Comparison of ENCODE assay signal across 10 mouse cellular contexts in the genomic region with DNA sequence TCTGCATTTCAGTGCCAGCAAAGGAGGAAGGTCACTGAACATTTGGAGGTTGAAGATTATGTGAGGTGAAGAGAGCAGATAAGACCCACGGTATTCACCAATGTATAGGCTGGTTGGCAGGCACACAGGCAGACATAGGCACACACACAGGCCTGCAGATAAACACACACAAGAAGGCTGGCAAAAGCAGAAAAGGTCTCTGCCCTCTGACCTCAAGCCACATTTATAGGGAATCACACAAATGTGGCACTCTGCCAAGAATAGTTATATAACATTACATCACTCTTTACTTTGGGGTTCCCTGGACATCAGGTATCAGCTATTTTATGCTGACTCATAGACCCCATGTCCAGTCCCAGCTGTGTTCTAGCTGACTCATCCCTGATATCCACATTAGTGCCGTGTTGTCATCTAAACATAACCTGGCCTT.
DNase-seq lines count a peak whose midpoint lies in the region; ATAC-seq and TF ChIP-seq lines count a peak whose summit lies in the region.
"Had no signal": no experiment of that assay in that cellular context is flagged by ENCODE, and none has a peak within 500 bp of the region (broad histone marks: within the 10 kb centered on the region; RNA-seq: fewer than 3 reads in every experiment).

No protein-coding gene starts in this region.

- no peak overlapping the region for H3K9ac ChIP-seq in lung, embryonic 14.5 days
- no peak overlapping the region for H3K9ac ChIP-seq in intestine, embryonic 15.5 days
- H3K9ac ChIP-seq in hindbrain, embryonic 14.5 days = no peak overlapping the region
- H3K9ac ChIP-seq in forebrain, embryonic 14.5 days (ENCODE audit: low read length) = no peak overlapping the region
- H3K9ac ChIP-seq: embryonic facial prominence, embryonic 15.5 days had no signal

- H3K4me3 ChIP-seq in lung, embryonic 14.5 days (ENCODE audit: low read depth, low read length) = no peak overlapping the region
- no peak overlapping the region for H3K4me3 ChIP-seq in intestine, embryonic 15.5 days (replicated peaks)
- no peak overlapping the region for H3K4me3 ChIP-seq in hindbrain, embryonic 14.5 days (replicated peaks; ENCODE audit: low read length)
- H3K4me3 ChIP-seq in forebrain, embryonic 14.5 days (ENCODE audit: low read depth, low read length) = no peak overlapping the region
- H3K4me3 ChIP-seq: embryonic facial prominence, embryonic 15.5 days; left cerebral cortex, adult 2 months had no signal

- H3K27ac ChIP-seq in lung, embryonic 14.5 days (ENCODE audit: low read depth) = no peak overlapping the region
- H3K27ac ChIP-seq in intestine, embryonic 15.5 days = no peak overlapping the region
- H3K27ac ChIP-seq in hindbrain, embryonic 14.5 days = no peak overlapping the region
- H3K27ac ChIP-seq in forebrain, embryonic 14.5 days (ENCODE audit: low read depth, low read length) = no peak overlapping the region
- H3K27ac ChIP-seq: embryonic facial prominence, embryonic 15.5 days; left cerebral cortex, adult 2 months had no signal

- DNase-seq in lung, embryonic 14.5 days = peak; percentile 13
- DNase-seq in lung, postnatal 10 days = no peak
- DNase-seq in spleen, postnatal 4 days (ENCODE audit: low spot score in 2 of 2) = peak; percentile 52 to 68
- DNase-seq in hindbrain, embryonic 14.5 days (ENCODE audit: low spot score) = no peak
- DNase-seq in urinary bladder, postnatal 36 days (ENCODE audit: low spot score in 2 of 2) = no peak
- DNase-seq in forebrain, embryonic 14.5 days (ENCODE audit: low spot score) = no peak

- no peaks in the 10 kb centered on the region for H3K9me3 ChIP-seq in lung, embryonic 14.5 days (ENCODE audit: low read depth, low read length)
- H3K9me3 ChIP-seq in intestine, embryonic 15.5 days = no peaks in the 10 kb centered on the region
- H3K9me3 ChIP-seq in hindbrain, embryonic 14.5 days (ENCODE audit: control insufficient read depth, low read length) = no peaks in the 10 kb centered on the region
- no peaks in the 10 kb centered on the region for H3K9me3 ChIP-seq in forebrain, embryonic 14.5 days (replicated peaks; ENCODE audit: control insufficient read depth, low read length)
- H3K9me3 ChIP-seq: embryonic facial prominence, embryonic 15.5 days had no signal

- H3K36me3 ChIP-seq in lung, embryonic 14.5 days (ENCODE audit: insufficient read depth) = no peaks in the 10 kb centered on the region
- H3K36me3 ChIP-seq in intestine, embryonic 15.5 days = no peaks in the 10 kb centered on the region
- H3K36me3 ChIP-seq in hindbrain, embryonic 14.5 days (replicated peaks; ENCODE audit: control insufficient read depth, insufficient read depth) = no peaks in the 10 kb centered on the region
- H3K36me3 ChIP-seq in forebrain, embryonic 14.5 days (ENCODE audit: control insufficient read depth, insufficient read depth, low read length) = no peaks in the 10 kb centered on the region

- no peak for TF ChIP-seq CTCF in lung, embryonic 14.5 days (IDR thresholded peaks at IDR 0.05; ENCODE audit: low read depth)

- WGBS in lung, embryonic 14.5 days = 53% methylated on average over 2 of the region's 2 CpGs
- 71% methylated on average over 2 of the region's 2 CpGs for WGBS in intestine, embryonic 15.5 days
- WGBS in hindbrain, embryonic 14.5 days = 89% methylated on average over 2 of the region's 2 CpGs
- WGBS in forebrain, embryonic 14.5 days = 92% methylated on average over 2 of the region's 2 CpGs

- H3K4me1 ChIP-seq in lung, embryonic 14.5 days (ENCODE audit: insufficient read depth) = no peaks in the 10 kb centered on the region
- no peaks in the 10 kb centered on the region for H3K4me1 ChIP-seq in intestine, embryonic 15.5 days (replicated peaks)
- no peaks in the 10 kb centered on the region for H3K4me1 ChIP-seq in hindbrain, embryonic 14.5 days (replicated peaks; ENCODE audit: control insufficient read depth, insufficient read depth, low read length)
- H3K4me1 ChIP-seq in forebrain, embryonic 14.5 days (ENCODE audit: control insufficient read depth, insufficient read depth, low read length) = no peaks in the 10 kb centered on the region
- H3K4me1 ChIP-seq: embryonic facial prominence, embryonic 15.5 days had no signal

- H3K27me3 ChIP-seq in lung, embryonic 14.5 days (ENCODE audit: insufficient read depth, low read length) = no peaks in the 10 kb centered on the region
- H3K27me3 ChIP-seq in intestine, embryonic 15.5 days (replicated peaks) = no peaks in the 10 kb centered on the region
- H3K27me3 ChIP-seq in hindbrain, embryonic 14.5 days (ENCODE audit: control insufficient read depth, insufficient read depth, low read length) = no peaks in the 10 kb centered on the region
- no peaks in the 10 kb centered on the region for H3K27me3 ChIP-seq in forebrain, embryonic 14.5 days (replicated peaks; ENCODE audit: control insufficient read depth, insufficient read depth, low read length)
- H3K27me3 ChIP-seq: embryonic facial prominence, embryonic 15.5 days had no signal

- ATAC-seq in lung, embryonic 14.5 days (ENCODE audit: insufficient read depth) = no peak
- ATAC-seq in activated CD4-positive, CD25-positive, alpha-beta regulatory T cell, adult 4 months = peak; percentile 29
- ATAC-seq in intestine, embryonic 15.5 days = peak; percentile 80; the same call in 1 of the 2 replicates
- no peak for ATAC-seq in hindbrain, embryonic 14.5 days (ENCODE audit: low FRiP score)
- no peak for ATAC-seq in forebrain, embryonic 14.5 days

- H3K4me2 ChIP-seq in lung, embryonic 14.5 days = no peak overlapping the region
- H3K4me2 ChIP-seq in intestine, embryonic 15.5 days (replicated peaks) = no peak overlapping the region
- H3K4me2 ChIP-seq in hindbrain, embryonic 14.5 days (replicated peaks) = no peak overlapping the region
- no peak overlapping the region for H3K4me2 ChIP-seq in forebrain, embryonic 14.5 days (ENCODE audit: low read length)
- H3K4me2 ChIP-seq: embryonic facial prominence, embryonic 15.5 days had no signal

Comparison
In these comparisons a context has a peak if more than half of its experiments do, and no peak if none do; other contexts are left out.
1. DNase-seq: peak in lung, embryonic 14.5 days (single experiment) and spleen, postnatal 4 days (2 of 2); none in lung, postnatal 10 days (single experiment), hindbrain, embryonic 14.5 days (single experiment), urinary bladder, postnatal 36 days (0 of 2) and forebrain, embryonic 14.5 days (single experiment).
2. ATAC-seq: peak in activated CD4-positive, CD25-positive, alpha-beta regulatory T cell, adult 4 months (single experiment) and intestine, embryonic 15.5 days (single experiment); none in lung, embryonic 14.5 days (single experiment), hindbrain, embryonic 14.5 days (single experiment) and forebrain, embryonic 14.5 days (single experiment).